ENCODE assay signal across 7 mouse cellular contexts in genomic region chr10:83533910-83534283, GRCm38 (mm10). TPM values are rescaled to one million over a fixed set of nuclear protein-coding genes. Genes with fewer than 3 reads are reported as not detected.
DNase-seq lines count a peak whose midpoint lies in the region; ATAC-seq and TF ChIP-seq lines count a peak whose summit lies in the region.

Gene Aldh1l2, minus strand, starts transcription at chr10:83534140.

- H3K27me3 ChIP-seq in intestine, embryonic 15.5 days (replicated peaks), result no peaks in the 10 kb centered on the region
- no peaks in the 10 kb centered on the region; the same call in 1 of the 2 replicates for H3K27me3 ChIP-seq in small intestine, adult 2 months (ENCODE audit: control insufficient read depth, insufficient read depth, low read length)

- peak within 1 kb of the TSS; percentile 95 for H3K4me2 ChIP-seq in intestine, embryonic 15.5 days (replicated peaks)

- H3K36me3 ChIP-seq in intestine, embryonic 15.5 days, result no peaks in the 10 kb centered on the region
- no peaks in the 10 kb centered on the region for H3K36me3 ChIP-seq in small intestine, adult 2 months (ENCODE audit: control insufficient read depth, insufficient read depth, low read length)

- WGBS in intestine, embryonic 15.5 days, result under 1% methylated on average over 21 of the region's 21 CpGs
- 1% methylated on average over 21 of the region's 21 CpGs for WGBS in small intestine, adult 2 months

- peak; percentile 98 for ATAC-seq in intestine, embryonic 15.5 days

- H3K4me3 ChIP-seq in intestine, embryonic 15.5 days (replicated peaks), result peak within 1 kb of the TSS; percentile 47
- H3K4me3 ChIP-seq in small intestine, adult 2 months (ENCODE audit: low read depth, low read length), result peak within 1 kb of the TSS; percentile 53

- no peak within 1 kb of the TSS for H3K27ac ChIP-seq in intestine, embryonic 15.5 days
- H3K27ac ChIP-seq in small intestine, adult 2 months (ENCODE audit: insufficient read depth, low read depth, low read length), result no peak within 1 kb of the TSS

- DNase-seq in adrenal gland, adult 8-10 months, result peak; percentile 67
- peak; percentile 64 for DNase-seq in embryo, embryonic 11.5 days (ENCODE audit: low read depth, low spot score)
- peak; percentile 33 to 64 for DNase-seq in gastrocnemius, postnatal 36 days
- peak; percentile 24 to 26 for DNase-seq in left cerebral cortex, postnatal 36 days (ENCODE audit: low spot score in 2 of 2)
- peak; percentile 83 for DNase-seq in mesoderm, embryonic 11.5 days (ENCODE audit: low read depth, low spot score)

- H3K9ac ChIP-seq in intestine, embryonic 15.5 days, result peak within 1 kb of the TSS; percentile 46

- TF ChIP-seq CTCF in small intestine, adult 2 months (IDR thresholded peaks at IDR 0.05; ENCODE audit: extremely low read depth, insufficient read length, insufficient replicate concordance, low read depth, low read length), result no peak

- H3K9me3 ChIP-seq in intestine, embryonic 15.5 days, result no peaks in the 10 kb centered on the region

- no peak for TF ChIP-seq POLR2A in small intestine, adult 2 months (IDR thresholded peaks at IDR 0.05; ENCODE audit: low read depth, low read length)

- peaks cover 6% of the 10 kb centered on the region; the same call in 1 of the 2 replicates for H3K4me1 ChIP-seq in intestine, embryonic 15.5 days (replicated peaks)
- H3K4me1 ChIP-seq in small intestine, adult 2 months (ENCODE audit: control insufficient read depth, insufficient read depth, insufficient read length, low read length), result peaks cover 3% of the 10 kb centered on the region; the same call in 1 of the 2 replicates

- intact Hi-C loops in gastrocnemius, postnatal 36 days (cut with DNase I), result no loop called here
- intact Hi-C loops in left cerebral cortex, postnatal 36 days (cut with DNase I), result no loop called here

RNA-seq across cellular contexts. Expression of gene Aldh1l2, which starts in this region (rescaled TPM):
- total RNA-seq in adrenal gland, adult 8-10 months (2022), result 1 to 10 TPM in 2 of 4 experiments, under 1 TPM in 2; 0.89 to 1.8 (median 0.97) TPM
- total RNA-seq in gastrocnemius, postnatal 36 days (2021), result 1 to 10 TPM; 4.8 to 7.3 TPM
- 1.4 and 1.5 TPM in 2 replicates for polyA plus RNA-seq in intestine, embryonic 15.5 days (2015; fragmentation: Nextera tagmentation; extraction: Ambion mirVana)
- 1 to 10 TPM; 1.6 to 2.1 TPM for total RNA-seq in left cerebral cortex, postnatal 36 days (2021)
- 1.0 and 1.8 TPM in 2 replicates for polyA plus RNA-seq in small intestine, adult 2 months (2012; rRNA removed)

Comparison
In these comparisons a context has a peak if more than half of its experiments do, and no peak if none do; other contexts are left out.
1. DNase-seq: peak in every context shown above with its lines; median percentile 83 in mesoderm, embryonic 11.5 days; 67 in adrenal gland, adult 8-10 months; 64 in embryo, embryonic 11.5 days; 48 in gastrocnemius, postnatal 36 days; 25 in left cerebral cortex, postnatal 36 days.